Comparison of ENCODE assay signal across 13 mouse cellular contexts in genomic region chr14:45810101-45810500, GRCm38 (mm10).
"Had no signal": no experiment of that assay in that cellular context is flagged by ENCODE, and none has a peak within 500 bp of the region (broad histone marks: within the 10 kb centered on the region; RNA-seq: fewer than 3 reads in every experiment).

No protein-coding gene starts in this region.

- H3K27me3 ChIP-seq: limb, embryonic 15.5 days; liver, embryonic 12.5 days; megakaryocyte, embryonic 14.5 days; midbrain, embryonic 15.5 days; neural tube, embryonic 12.5 days had no signal

- H3K4me1 ChIP-seq: limb, embryonic 15.5 days; liver, embryonic 12.5 days; megakaryocyte, embryonic 14.5 days; midbrain, embryonic 15.5 days; neural tube, embryonic 12.5 days had no signal

- H3K9me3 ChIP-seq: limb, embryonic 15.5 days; liver, embryonic 12.5 days; midbrain, embryonic 15.5 days; neural tube, embryonic 12.5 days had no signal

- ATAC-seq: liver, embryonic 12.5 days; midbrain, embryonic 15.5 days had no signal

- H3K36me3 ChIP-seq: limb, embryonic 15.5 days; liver, embryonic 12.5 days; midbrain, embryonic 15.5 days; neural tube, embryonic 12.5 days had no signal

- H3K4me3 ChIP-seq: layer of hippocampus, adult 2 months; left cerebral cortex, adult 2 months; limb, embryonic 15.5 days; liver, embryonic 12.5 days; megakaryocyte, embryonic 14.5 days; midbrain, embryonic 15.5 days; neural tube, embryonic 12.5 days had no signal

- H3K4me2 ChIP-seq: limb, embryonic 15.5 days; liver, embryonic 12.5 days; lung, embryonic 14.5 days; midbrain, embryonic 11.5 days; midbrain, embryonic 15.5 days; neural tube, embryonic 12.5 days had no signal

- H3K27ac ChIP-seq: layer of hippocampus, adult 2 months; left cerebral cortex, adult 2 months; limb, embryonic 15.5 days; liver, embryonic 12.5 days; macrophage; midbrain, embryonic 15.5 days; neural tube, embryonic 12.5 days; stomach, postnatal 0 days had no signal

- H3K9ac ChIP-seq: limb, embryonic 15.5 days; liver, embryonic 12.5 days; lung, embryonic 14.5 days; midbrain, embryonic 15.5 days; neural tube, embryonic 12.5 days had no signal

- DNase-seq: lung, embryonic 14.5 days; lung, postnatal 10 days; thymus, postnatal 4 days had no signal
